Comparison of ENCODE assay signal across 19 mouse cellular contexts in the genomic region with DNA sequence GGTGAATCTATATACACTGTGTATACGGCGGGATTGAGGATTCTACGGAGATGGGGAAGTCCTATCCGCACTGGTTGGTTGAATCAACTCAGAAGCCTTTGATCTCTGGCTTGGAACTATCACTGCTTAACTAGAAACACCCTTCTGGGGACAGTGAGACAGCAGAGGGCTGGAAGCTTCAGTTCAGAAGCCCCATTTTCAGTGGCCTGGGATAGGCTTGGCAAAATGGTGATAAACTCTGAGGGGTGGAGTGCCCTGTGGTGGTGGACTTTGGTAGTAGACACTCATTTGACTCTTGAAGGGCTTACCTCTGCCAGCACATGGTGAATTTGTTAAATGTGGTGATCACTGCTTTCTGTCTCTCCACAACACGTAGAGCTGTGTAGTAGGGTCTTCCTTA. TPM values are rescaled to one million over a fixed set of nuclear protein-coding genes. Genes with fewer than 3 reads are reported as not detected.
"Had no signal": no experiment of that assay in that cellular context is flagged by ENCODE, and none has a peak within 500 bp of the region (broad histone marks: within the 10 kb centered on the region; RNA-seq: fewer than 3 reads in every experiment).

No protein-coding gene starts in this region.

- H3K9me3 ChIP-seq: intestine, embryonic 15.5 days; limb, embryonic 10.5 days; midbrain, embryonic 10.5 days; neural tube, embryonic 12.5 days had no signal

- H3K9ac ChIP-seq: intestine, embryonic 15.5 days; lung, embryonic 14.5 days; neural tube, embryonic 12.5 days had no signal

- H3K27me3 ChIP-seq: intestine, embryonic 15.5 days; neural tube, embryonic 12.5 days had no signal

- H3K27ac ChIP-seq: intestine, embryonic 15.5 days; layer of hippocampus, adult 2 months; limb, embryonic 10.5 days; midbrain, embryonic 10.5 days; neural tube, embryonic 12.5 days had no signal

- H3K36me3 ChIP-seq: intestine, embryonic 15.5 days; limb, embryonic 10.5 days; midbrain, embryonic 10.5 days; neural tube, embryonic 12.5 days had no signal

- H3K4me1 ChIP-seq: intestine, embryonic 15.5 days; midbrain, embryonic 10.5 days; neural tube, embryonic 12.5 days had no signal

- H3K4me2 ChIP-seq: intestine, embryonic 15.5 days; lung, embryonic 14.5 days; neural tube, embryonic 12.5 days had no signal

- DNase-seq: kidney, adult 18-20 months; kidney, postnatal 10 days; kidney, postnatal 4 days; lung, embryonic 14.5 days; lung, postnatal 10 days; lung, postnatal 4 days; midbrain, embryonic 14.5 days; retina, postnatal 1 day; right cerebral cortex, postnatal 4 days; spleen, adult 18-20 months; thymus, adult 2 months; thymus, postnatal 25 days had no signal

- H3K4me3 ChIP-seq: intestine, embryonic 15.5 days; layer of hippocampus, adult 2 months; limb, embryonic 10.5 days; midbrain, embryonic 10.5 days; neural tube, embryonic 12.5 days had no signal

- ATAC-seq: intestine, embryonic 15.5 days had no signal

RNA-seq across cellular contexts. Expression of gene Lrfn4, which starts 49.8 kb away (rescaled TPM):
- total RNA-seq: monocyte, adult 5-6 weeks; neutrophil, adult 5-6 weeks had no signal

RNA-seq across cellular contexts. Expression of gene Pcx, which starts 55.4 kb away (rescaled TPM):
- total RNA-seq: monocyte, adult 5-6 weeks had no signal
